ENCODE assay signal across 8 mouse cellular contexts in the genomic region with DNA sequence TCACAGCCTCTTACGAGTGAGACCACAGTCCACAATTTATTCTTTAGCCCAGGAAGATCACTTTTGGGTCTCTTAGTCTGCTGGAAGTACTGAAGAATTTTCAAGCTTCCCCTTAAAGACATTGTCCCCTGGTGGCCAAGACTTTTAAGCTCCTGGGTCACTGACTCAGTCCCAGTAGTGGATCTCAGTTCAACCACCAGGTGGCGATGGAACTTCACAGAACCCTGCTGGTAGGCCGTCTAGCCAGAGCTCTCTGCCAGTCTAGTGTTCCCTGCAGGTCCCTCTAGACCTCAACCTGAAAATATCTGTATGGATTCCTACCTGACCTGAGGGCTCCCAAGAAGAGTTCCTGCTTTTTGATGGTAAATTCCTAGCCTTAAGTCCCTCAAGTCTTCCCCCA. TPM values are rescaled to one million over a fixed set of nuclear protein-coding genes. Genes with fewer than 3 reads are reported as not detected.
DNase-seq lines count a peak whose midpoint lies in the region; ATAC-seq and TF ChIP-seq lines count a peak whose summit lies in the region.

No protein-coding gene starts in this region.

- H3K36me3 ChIP-seq in embryonic facial prominence, embryonic 14.5 days (ENCODE audit: control insufficient read depth, insufficient read depth, low read length), result no peaks in the 10 kb centered on the region
- H3K36me3 ChIP-seq in kidney, embryonic 15.5 days, result no peaks in the 10 kb centered on the region
- no peaks in the 10 kb centered on the region for H3K36me3 ChIP-seq in limb, embryonic 14.5 days (ENCODE audit: control insufficient read depth, insufficient read depth, low read length)
- H3K36me3 ChIP-seq in splenic B cell, adult 2 months (ENCODE audit: control insufficient read depth, insufficient read depth, low read length, poor library complexity, severe bottlenecking), result no peaks in the 10 kb centered on the region

- no peaks in the 10 kb centered on the region for H3K27me3 ChIP-seq in embryonic facial prominence, embryonic 14.5 days (replicated peaks; ENCODE audit: control insufficient read depth, insufficient read depth, low read length)
- H3K27me3 ChIP-seq in kidney, embryonic 15.5 days, result no peaks in the 10 kb centered on the region
- H3K27me3 ChIP-seq in limb, embryonic 14.5 days (ENCODE audit: control insufficient read depth, insufficient read depth, low read length), result no peaks in the 10 kb centered on the region
- H3K27me3 ChIP-seq in splenic B cell, adult 2 months (ENCODE audit: control insufficient read depth, insufficient read depth, low read length, poor library complexity, severe bottlenecking), result no peaks in the 10 kb centered on the region

- H3K4me2 ChIP-seq in embryonic facial prominence, embryonic 14.5 days (ENCODE audit: low read depth, low read length), result no peak overlapping the region
- H3K4me2 ChIP-seq in kidney, embryonic 15.5 days, result no peak overlapping the region
- no peak overlapping the region for H3K4me2 ChIP-seq in limb, embryonic 14.5 days (replicated peaks; ENCODE audit: low read depth, low read length, severe bottlenecking)

- H3K4me1 ChIP-seq in embryonic facial prominence, embryonic 14.5 days (ENCODE audit: control insufficient read depth, insufficient read depth, low read length), result peaks cover 9% of the 10 kb centered on the region
- H3K4me1 ChIP-seq in kidney, embryonic 15.5 days, result 0 out of 2 replicates have a peak, but pooled peaks cover 2% of the 10 kb centered on the region
- H3K4me1 ChIP-seq in limb, embryonic 14.5 days (ENCODE audit: control insufficient read depth, insufficient read depth, low read length), result peaks cover 13% of the 10 kb centered on the region

- no peak overlapping the region for H3K4me3 ChIP-seq in embryonic facial prominence, embryonic 14.5 days (ENCODE audit: low read depth, low read length)
- H3K4me3 ChIP-seq in kidney, embryonic 15.5 days (replicated peaks), result no peak overlapping the region
- H3K4me3 ChIP-seq in limb, embryonic 14.5 days (replicated peaks; ENCODE audit: low read length), result no peak overlapping the region

- DNase-seq in monocyte, adult 2 months (ENCODE audit: low read depth in 1 of 2, low spot score in 2 of 2), result peak; percentile 29 to 33
- DNase-seq in embryonic facial prominence, embryonic 14.5 days (ENCODE audit: low spot score), result peak; percentile 90
- DNase-seq in heart, adult 9 months (ENCODE audit: low spot score in 2 of 2), result peak; percentile 61 to 81
- DNase-seq in limb, embryonic 14.5 days (ENCODE audit: low spot score), result peak; percentile 88
- peak; percentile 40 for DNase-seq in naive thymus-derived CD4-positive, alpha-beta T cell, adult 2 months (ENCODE audit: low read depth)
- DNase-seq in splenic B cell, adult 2 months (ENCODE audit: low read depth, low spot score), result peak; percentile 70

- WGBS in embryonic facial prominence, embryonic 14.5 days, result 0% methylated on average over 3 of the region's 3 CpGs
- WGBS in kidney, embryonic 15.5 days, result 9% methylated on average over 3 of the region's 3 CpGs
- WGBS in limb, embryonic 14.5 days, result 9% methylated on average over 3 of the region's 3 CpGs

- TF ChIP-seq POLR2A in limb, embryonic 14.5 days (IDR thresholded peaks at IDR 0.05; ENCODE audit: borderline replicate concordance, extremely low read depth, insufficient read depth, insufficient read length), result no peak

- no peaks in the 10 kb centered on the region for H3K9me3 ChIP-seq in embryonic facial prominence, embryonic 14.5 days (ENCODE audit: control insufficient read depth, low read length)
- H3K9me3 ChIP-seq in kidney, embryonic 15.5 days (replicated peaks), result no peaks in the 10 kb centered on the region
- no peaks in the 10 kb centered on the region for H3K9me3 ChIP-seq in limb, embryonic 14.5 days (ENCODE audit: control insufficient read depth, low read length)

- no peak overlapping the region for H3K9ac ChIP-seq in embryonic facial prominence, embryonic 14.5 days (ENCODE audit: low read depth, low read length)
- H3K9ac ChIP-seq in kidney, embryonic 15.5 days, result no peak overlapping the region
- no peak overlapping the region for H3K9ac ChIP-seq in limb, embryonic 14.5 days (ENCODE audit: low read depth, low read length, severe bottlenecking)

- ATAC-seq in monocyte, adult 5-6 weeks (replicated peaks; ENCODE audit: insufficient number of reproducible peaks, low FRiP score, low TSS enrichment, poor library complexity, severe bottlenecking), result no peak
- peak; percentile 85 for ATAC-seq in embryonic facial prominence, embryonic 14.5 days (ENCODE audit: low read depth)
- ATAC-seq in kidney, embryonic 15.5 days (replicated peaks; ENCODE audit: low FRiP score), result peak; percentile 87
- ATAC-seq in limb, embryonic 14.5 days (ENCODE audit: low FRiP score, low read depth), result peak; percentile 73; the same call in 1 of the 2 replicates

- no peak overlapping the region for H3K27ac ChIP-seq in embryonic facial prominence, embryonic 14.5 days (replicated peaks; ENCODE audit: low read depth, low read length)
- no peak overlapping the region for H3K27ac ChIP-seq in kidney, embryonic 15.5 days
- no peak overlapping the region for H3K27ac ChIP-seq in limb, embryonic 14.5 days (replicated peaks; ENCODE audit: low read depth, low read length)

RNA-seq across cellular contexts. Expression of gene Lmo1, which starts 35.6 kb away (rescaled TPM):
- 1.2 to 3.0 TPM (median 1.2 TPM) in 3 replicates for total RNA-seq in monocyte, adult 5-6 weeks (2017)
- 37.3 and 45.8 TPM in 2 replicates for polyA plus RNA-seq in embryonic facial prominence, embryonic 14.5 days (2014; fragmentation: Nextera tagmentation; extraction: Ambion mirVana)
- polyA plus RNA-seq in kidney, embryonic 15.5 days (2015; fragmentation: Nextera tagmentation; extraction: Ambion mirVana), result 8.9 and 9.0 TPM in 2 replicates
- 38.0 and 41.4 TPM in 2 replicates for polyA plus RNA-seq in limb, embryonic 14.5 days (2012; rRNA removed)
- polyA plus RNA-seq in limb, embryonic 14.5 days (2014; fragmentation: Nextera tagmentation; extraction: Ambion mirVana), result 44.8 and 47.8 TPM in 2 replicates

RNA-seq across cellular contexts. Expression of gene Ric3, which starts 56.3 kb away (rescaled TPM):
- 0.32 to 2.3 TPM in 2 of 3 replicates, not detected in the other for total RNA-seq in monocyte, adult 5-6 weeks (2017)
- polyA plus RNA-seq in embryonic facial prominence, embryonic 14.5 days (2014; fragmentation: Nextera tagmentation; extraction: Ambion mirVana), result 2.6 and 4.7 TPM in 2 replicates
- 1.7 and 2.1 TPM in 2 replicates for polyA plus RNA-seq in kidney, embryonic 15.5 days (2015; fragmentation: Nextera tagmentation; extraction: Ambion mirVana)
- polyA plus RNA-seq in limb, embryonic 14.5 days (2012; rRNA removed), result 2.6 and 3.2 TPM in 2 replicates
- 4.1 and 4.7 TPM in 2 replicates for polyA plus RNA-seq in limb, embryonic 14.5 days (2014; fragmentation: Nextera tagmentation; extraction: Ambion mirVana)

Comparison
In these comparisons a context has a peak if more than half of its experiments do, and no peak if none do; other contexts are left out.
1. DNase-seq: peak in every context shown above with its lines; median percentile 90 in embryonic facial prominence, embryonic 14.5 days; 88 in limb, embryonic 14.5 days; 71 in heart, adult 9 months; 70 in splenic B cell, adult 2 months; 40 in naive thymus-derived CD4-positive, alpha-beta T cell, adult 2 months; 31 in monocyte, adult 2 months.